Mouse (Mus musculus) testis, adult 2 months (tissue): ENCODE measurements around the gene Nhlrc2.

Source experiments
- CTCF ChIP-seq: fragments of 200-500 bp; IDR thresholded peaks from 2 replicates; pipeline ENCODE4 v1.5.1; 2012; ENCODE audit warnings: low read depth, mild to moderate bottlenecking, inconsistent platforms, low read length, moderate library complexity; ENCODE audit not compliant: control insufficient read depth, insufficient read depth, insufficient replicate concordance
- POLR2A ChIP-seq: fragments of 200-500 bp; IDR thresholded peaks from 2 replicates; pipeline ENCODE4 v1.6.1; 2012; ENCODE audit warnings: low read depth, mild to moderate bottlenecking, inconsistent platforms, low read length, moderate library complexity; ENCODE audit not compliant: control insufficient read depth

GRCm38 (mm10) chr19:56589008-56589407 lies 40.9 kb downstream of the Nhlrc2 start:
- TF ChIP-seq CTCF = no peak
- no peak for TF ChIP-seq POLR2A
